Mouse (Mus musculus) G1E (cell line): ENCODE measurements at regions not wholly inside any gene's neighbourhood (a gene's known extent, or its start where the extent isn't known, plus 50 kb on each side); places are given as distances from the start of the nearest gene placed in this dataset.

ENCODE experiments used
- CTCF ChIP-seq: IDR thresholded peaks from 2 replicates; pipeline ENCODE4 v1.5.1; 2012; ENCODE audit warnings: low read depth, low read length, inconsistent platforms, mixed read lengths
- GATA1 ChIP-seq: IDR thresholded peaks from 2 replicates; pipeline ENCODE4 v1.6.1; 2012; ENCODE audit warnings: borderline replicate concordance, low read length, inconsistent platforms, mixed read lengths
- GATA2 ChIP-seq: IDR thresholded peaks from 2 replicates; pipeline ENCODE4 v1.6.1; 2012; ENCODE audit warnings: low read depth, low read length, inconsistent platforms, borderline replicate concordance
- POLR2AphosphoS5 ChIP-seq: IDR thresholded peaks from 2 replicates; pipeline ENCODE4 v1.6.1; 2012; ENCODE audit warnings: low read depth, low read length, inconsistent platforms; ENCODE audit not compliant: insufficient replicate concordance
- TAL1 ChIP-seq: conservative IDR thresholded peaks from 2 replicates; pipeline ENCODE4 v1.6.1; 2012; ENCODE audit warnings: low read depth, low read length, inconsistent platforms, mixed read lengths

DNA sequence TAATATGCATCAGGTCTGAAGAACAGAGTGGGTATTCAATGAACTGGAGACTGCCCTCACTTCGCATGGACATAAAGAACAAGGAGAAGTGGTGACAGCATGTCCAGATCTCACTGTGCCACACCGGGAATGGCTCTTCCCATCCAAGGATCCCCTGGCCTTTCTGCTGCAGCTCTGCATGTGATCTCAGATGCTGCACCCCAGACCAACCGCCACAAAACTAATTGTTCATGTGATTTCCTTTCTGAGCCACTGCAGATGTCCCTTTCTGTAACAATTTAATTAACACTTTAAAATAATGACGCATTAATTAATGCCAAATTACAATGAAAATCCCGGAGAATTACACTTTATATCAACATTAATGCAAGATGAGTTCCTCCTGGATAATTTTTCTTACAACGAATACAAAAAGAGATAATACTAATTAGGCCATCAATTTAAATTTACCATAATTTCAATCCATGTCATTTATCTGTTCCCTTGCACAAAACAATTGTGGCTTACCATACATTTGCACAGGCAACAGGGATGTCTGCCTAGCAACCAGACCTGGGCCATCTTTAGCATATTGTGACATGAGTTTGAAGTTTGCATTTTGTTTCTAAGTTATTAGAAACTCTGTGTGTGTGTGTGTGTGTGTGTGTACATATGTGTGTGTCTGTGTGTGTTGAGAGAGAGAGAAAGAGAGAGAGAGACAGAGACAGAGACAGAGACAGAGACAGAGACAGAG is 630.9 kb upstream of the Pkn2 start:
- TF ChIP-seq CTCF (no peak), GATA2 (no peak), GATA1 (no peak), POLR2AphosphoS5 (no peak), TAL1 (no peak)
